Mouse (Mus musculus) intestine, embryonic 16.5 days (tissue): Measurements from ENCODE around the gene Dst. TPM values are rescaled to one million over a fixed set of nuclear protein-coding genes. Genes with fewer than 3 reads are reported as not detected.
A peak's percentile ranks its signal among the peaks of the same experiment; 100 is the strongest.
"Not testable (repeated sequence)": the region's sequence is repeated elsewhere in the genome, so short reads cannot be mapped to it uniquely, and the experiment has no call there.

ENCODE experiments used
- ATAC-seq: fragments of 200-750 bp; cut with Nextera tagmentation; 2 replicates; pipeline ENCODE4 v1.8.0; 2017; ENCODE audit warnings: moderate TSS enrichment, moderate library complexity
- H3K27ac ChIP-seq: fragments of 300-500 bp; sonication (generic); 2 replicates; pipeline ENCODE4 v1.5.1; 2014; ENCODE audit warnings: mild to moderate bottlenecking, low read length
- H3K27me3 ChIP-seq: fragments of 300-500 bp; sonication (generic); replicated peaks from 2 replicates; pipeline ENCODE4 v1.6.1; 2014; ENCODE audit warnings: low read length, control low read depth, mixed read lengths; ENCODE audit not compliant: control insufficient read depth, insufficient read depth
- H3K36me3 ChIP-seq: fragments of 300-500 bp; sonication (generic); 2 replicates; pipeline ENCODE4 v1.6.1; 2014; ENCODE audit warnings: low read length, control low read depth; ENCODE audit not compliant: control insufficient read depth, insufficient read depth
- H3K4me1 ChIP-seq: fragments of 300-500 bp; sonication (generic); 2 replicates; pipeline ENCODE4 v1.6.1; 2014; ENCODE audit warnings: low read length, control low read depth, mixed read lengths; ENCODE audit not compliant: control insufficient read depth, insufficient read depth
- H3K4me2 ChIP-seq: fragments of 300-500 bp; sonication (generic); 2 replicates; pipeline ENCODE4 v1.6.1; 2014; ENCODE audit warnings: low read depth, low read length, control low read depth
- H3K4me3 ChIP-seq: fragments of 300-500 bp; sonication (generic); 2 replicates; pipeline ENCODE4 v1.5.1; 2014; ENCODE audit warnings: mild to moderate bottlenecking, low read length
- H3K9ac ChIP-seq: fragments of 300-500 bp; sonication (generic); 2 replicates; pipeline ENCODE4 v1.6.1; 2014; ENCODE audit warnings: low read depth, low read length
- H3K9me3 ChIP-seq: fragments of 300-500 bp; sonication (generic); 2 replicates; pipeline ENCODE4 v1.6.1; 2016; ENCODE audit warnings: low read length, control low read depth; ENCODE audit not compliant: control insufficient read depth
- WGBS: fragments of 180-500 bp; shearing (Covaris S2); extraction: QIAGEN DNeasy Blood & Tissue Kit; methylation state at CpG from one replicate; pipeline ENCODE4 v1.1.7; 2014; 5-methylcytosine and 5-hydroxymethylcytosine counted together
- polyA plus RNA-seq: library from polyadenylated mRNA; unstranded; fragments of >200 nt; fragmentation: Nextera tagmentation; extraction: Ambion mirVana; gene quantifications from 2 replicates; pipeline ENCODE4 v1.2.1, GENCODE M21; 2015

Dst gene
- polyA plus RNA-seq, 1 experiment from 2014 or later = 15.1 TPM

GRCm38 (mm10) chr1:34056658-34057057 is 148.6 kb downstream of the Dst start:
- no peak for ATAC-seq
- Histone ChIP-seq H3K9ac (no peak overlapping the region), H3K4me3 (no peak overlapping the region), H3K27ac (no peak overlapping the region), H3K36me3 (no peaks in the 10 kb centered on the region), H3K27me3 (no peaks in the 10 kb centered on the region), H3K4me2 (no peak overlapping the region), H3K4me1 (peaks cover 6% of the 10 kb centered on the region; the same call in 1 of the 2 replicates), H3K9me3 (no peaks in the 10 kb centered on the region)
- 92% methylated on average over 14 of the region's 14 CpGs for WGBS

- no peaks in the 10 kb centered on the region for H3K9me3 ChIP-seq
- ATAC-seq = no peak
- H3K27ac ChIP-seq = no peak overlapping the region
- no peaks in the 10 kb centered on the region for H3K27me3 ChIP-seq
- H3K4me1 ChIP-seq = 0 out of 2 replicates have a peak, but pooled peaks cover 2% of the 10 kb centered on the region
- H3K4me3 ChIP-seq = no peak overlapping the region
- no peak overlapping the region for H3K4me2 ChIP-seq
- WGBS = 94% methylated on average over 12 of the region's 12 CpGs
- H3K36me3 ChIP-seq = no peaks in the 10 kb centered on the region
- no peak overlapping the region for H3K9ac ChIP-seq
These were observed 151.2 kb downstream of the Dst start for GRCm38 (mm10) chr1:34059231-34059630.

GRCm38 (mm10) chr1:34060446-34060845 is 152.4 kb downstream of the Dst start:
- Histone ChIP-seq H3K4me1 (0 out of 2 replicates have a peak, but pooled peaks cover 2% of the 10 kb centered on the region), H3K9ac (no peak overlapping the region), H3K27ac (no peak overlapping the region), H3K9me3 (no peaks in the 10 kb centered on the region), H3K4me3 (no peak overlapping the region), H3K36me3 (no peaks in the 10 kb centered on the region), H3K4me2 (no peak overlapping the region), H3K27me3 (no peaks in the 10 kb centered on the region)
- ATAC-seq = no peak
- 8% methylated on average over 6 of the region's 6 CpGs for WGBS

GRCm38 (mm10) chr1:34061078-34061477 is 153.1 kb downstream of the Dst start:
- Histone ChIP-seq H3K4me1 (0 out of 2 replicates have a peak, but pooled peaks cover 2% of the 10 kb centered on the region), H3K9me3 (no peaks in the 10 kb centered on the region), H3K4me3 (no peak overlapping the region), H3K36me3 (no peaks in the 10 kb centered on the region), H3K27ac (no peak overlapping the region), H3K9ac (no peak overlapping the region), H3K4me2 (no peak overlapping the region), H3K27me3 (no peaks in the 10 kb centered on the region)
- WGBS = 15% methylated on average over 4 of the region's 4 CpGs
- ATAC-seq = peak; percentile 85

- no peaks in the 10 kb centered on the region for H3K9me3 ChIP-seq
- WGBS = 69% methylated on average over 1 of the region's 1 CpGs
- H3K27ac ChIP-seq = no peak overlapping the region
- no peak overlapping the region for H3K4me2 ChIP-seq
- no peaks in the 10 kb centered on the region for H3K36me3 ChIP-seq
- H3K27me3 ChIP-seq = no peaks in the 10 kb centered on the region
- no peak overlapping the region for H3K9ac ChIP-seq
- no peak overlapping the region for H3K4me3 ChIP-seq
- ATAC-seq = no peak; the same call in 1 of the 2 replicates
- H3K4me1 ChIP-seq = 0 out of 2 replicates have a peak, but pooled peaks cover 2% of the 10 kb centered on the region
These were observed 153.8 kb downstream of the Dst start for GRCm38 (mm10) chr1:34061860-34062259.

GRCm38 (mm10) chr1:34063943-34064342 is 155.9 kb downstream of the Dst start:
- Histone ChIP-seq H3K36me3 (no peaks in the 10 kb centered on the region), H3K27me3 (no peaks in the 10 kb centered on the region), H3K4me3 (no peak overlapping the region), H3K27ac (no peak overlapping the region), H3K4me1 (0 out of 2 replicates have a peak, but pooled peaks cover 2% of the 10 kb centered on the region), H3K4me2 (no peak overlapping the region), H3K9ac (no peak overlapping the region), H3K9me3 (no peaks in the 10 kb centered on the region)
- 82% methylated on average over 3 of the region's 3 CpGs for WGBS
- ATAC-seq = no peak

- Histone ChIP-seq H3K27ac (no peak overlapping the region), H3K27me3 (no peaks in the 10 kb centered on the region), H3K4me3 (no peak overlapping the region), H3K36me3 (no peaks in the 10 kb centered on the region), H3K9ac (no peak overlapping the region), H3K9me3 (no peaks in the 10 kb centered on the region), H3K4me2 (no peak overlapping the region), H3K4me1 (0 out of 2 replicates have a peak, but pooled peaks cover 2% of the 10 kb centered on the region)
- 83% methylated on average over 5 of the region's 5 CpGs for WGBS
- ATAC-seq = no peak
These were observed 157.6 kb downstream of the Dst start for GRCm38 (mm10) chr1:34065551-34066048.

GRCm38 (mm10) chr1:34066401-34066800 is 158.4 kb downstream of the Dst start:
- not testable (repeated sequence) for H3K4me1 ChIP-seq, H3K27me3 ChIP-seq, H3K4me3 ChIP-seq, H3K27ac ChIP-seq, H3K9me3 ChIP-seq, H3K4me2 ChIP-seq, H3K36me3 ChIP-seq, H3K9ac ChIP-seq, ATAC-seq
- 93% methylated on average over 4 of the region's 4 CpGs for WGBS

GRCm38 (mm10) chr1:34068341-34068740 is 160.3 kb downstream of the Dst start:
- Histone ChIP-seq H3K27ac (no peak overlapping the region), H3K9ac (no peak overlapping the region), H3K36me3 (no peaks in the 10 kb centered on the region), H3K4me2 (no peak overlapping the region), H3K4me1 (no peaks in the 10 kb centered on the region), H3K4me3 (no peak overlapping the region), H3K27me3 (no peaks in the 10 kb centered on the region), H3K9me3 (no peaks in the 10 kb centered on the region)
- no peak for ATAC-seq
- 53% methylated on average over 5 of the region's 5 CpGs for WGBS
